ENCODE assay signal across 8 mouse cellular contexts in genomic region chr12:4082132-4083001, GRCm38 (mm10). TPM values are rescaled to one million over a fixed set of nuclear protein-coding genes. Genes with fewer than 3 reads are reported as not detected.
DNase-seq lines count a peak whose midpoint lies in the region; ATAC-seq and TF ChIP-seq lines count a peak whose summit lies in the region.

Dnajc27 (plus strand) TSS chr12:4082583.

- dilution Hi-C loops in CH12.LX (cut with MboI; ENCODE audit: extremely low pct_ligation_motif_present, extremely low pct_unique_long_range_greater_than_20kb, low sequenced_read_pairs): no loop called here

- H3K4me1 ChIP-seq in CH12.LX (ENCODE audit: control insufficient read depth in 1 of 2, insufficient read depth in 2 of 2): peaks cover 3 to 18% of the 10 kb centered on the region in 2 experiments; a peak in 2 of 4 replicates
- no peaks in the 10 kb centered on the region for H3K4me1 ChIP-seq in forebrain, embryonic 11.5 days (replicated peaks; ENCODE audit: control insufficient read depth, insufficient read depth, low read length)
- peaks cover 8% of the 10 kb centered on the region for H3K4me1 ChIP-seq in heart, embryonic 16.5 days (ENCODE audit: control insufficient read depth, insufficient read depth, low read length)
- peaks cover 18% of the 10 kb centered on the region for H3K4me1 ChIP-seq in liver, embryonic 15.5 days (replicated peaks)
- H3K4me1 ChIP-seq in neural tube, embryonic 12.5 days: peaks cover 9% of the 10 kb centered on the region; the same call in 1 of the 2 replicates

- peak within 1 kb of the TSS; percentile 54 for H3K9ac ChIP-seq in CH12.LX (ENCODE audit: insufficient read depth, low read depth)
- peak within 1 kb of the TSS; percentile 75 for H3K9ac ChIP-seq in forebrain, embryonic 11.5 days (ENCODE audit: low read length)
- H3K9ac ChIP-seq in heart, embryonic 16.5 days (ENCODE audit: low read length): peak within 1 kb of the TSS; percentile 83
- H3K9ac ChIP-seq in liver, embryonic 15.5 days: peak within 1 kb of the TSS; percentile 63
- peak within 1 kb of the TSS; percentile 69 for H3K9ac ChIP-seq in neural tube, embryonic 12.5 days

- peak; percentile 93 for TF ChIP-seq POLR2A in CH12.LX (IDR thresholded peaks at IDR 0.05; ENCODE audit: low read depth, low read length)

- TF ChIP-seq RAD21 in CH12.LX (IDR thresholded peaks at IDR 0.05; ENCODE audit: low read depth, low read length): no peak

- H3K4me3 ChIP-seq in CH12.LX (replicated peaks in 1 of 3; ENCODE audit: low read depth in 2 of 3, low read length in 2 of 3, poor library complexity in 1 of 3): peak within 1 kb of the TSS; percentile 55 to 84 (median 64)
- peak within 1 kb of the TSS; percentile 52 for H3K4me3 ChIP-seq in forebrain, embryonic 11.5 days (ENCODE audit: low read depth, low read length)
- H3K4me3 ChIP-seq in heart, embryonic 16.5 days (ENCODE audit: low read length): peak within 1 kb of the TSS; percentile 75
- H3K4me3 ChIP-seq in liver, embryonic 15.5 days (replicated peaks): peak within 1 kb of the TSS; percentile 68
- peak within 1 kb of the TSS; percentile 55 for H3K4me3 ChIP-seq in neural tube, embryonic 12.5 days

- TF ChIP-seq EP300 in CH12.LX (IDR thresholded peaks at IDR 0.05; ENCODE audit: low read length): no peak

- DNase-seq in CH12.LX (ENCODE audit: extremely low read depth): peak; percentile 98
- DNase-seq in c-Kit-positive CD71-positive TER-119-negative erythroid progenitor cells, embryonic 14.5 days (ENCODE audit: low read depth): peak; percentile 94
- DNase-seq in forebrain, embryonic 11.5 days (ENCODE audit: low spot score): peak; percentile 97
- peak; percentile 94 to 97 for DNase-seq in kidney, postnatal 36 days
- peak; percentile 96 for DNase-seq in telencephalon, adult 2 months (ENCODE audit: low read depth, low spot score)

- peak within 1 kb of the TSS; percentile 95 for H3K27ac ChIP-seq in CH12.LX (ENCODE audit: insufficient read depth, low read depth)
- H3K27ac ChIP-seq in forebrain, embryonic 11.5 days (ENCODE audit: low read depth, low read length): peak within 1 kb of the TSS; percentile 93
- peak within 1 kb of the TSS; percentile 96 for H3K27ac ChIP-seq in heart, embryonic 16.5 days (ENCODE audit: low read length)
- H3K27ac ChIP-seq in liver, embryonic 15.5 days (replicated peaks): peak within 1 kb of the TSS; percentile 86
- H3K27ac ChIP-seq in neural tube, embryonic 12.5 days: peak within 1 kb of the TSS; percentile 93

- peak; percentile 96 for ATAC-seq in forebrain, embryonic 11.5 days (replicated peaks; ENCODE audit: low FRiP score)
- ATAC-seq in heart, embryonic 16.5 days (replicated peaks; ENCODE audit: extremely low read depth, insufficient read depth, low FRiP score): peak; percentile 96
- ATAC-seq in liver, embryonic 15.5 days (ENCODE audit: insufficient read depth): peak; percentile 93
- peak; percentile 97 for ATAC-seq in neural tube, embryonic 12.5 days (ENCODE audit: low FRiP score, low read depth)

- in situ Hi-C loops in CH12.LX (cut with MboI; ENCODE audit: low pct_ligation_motif_present, low pct_unique_long_range_greater_than_20kb, low sequenced_read_pairs): loop anchor here (5.0 to 10.0 kb wide), 2 partner anchors 415 to 462 kb away; no protein-coding TSS in a partner anchor

- peak within 1 kb of the TSS; percentile 88 for H3K4me2 ChIP-seq in CH12.LX (ENCODE audit: insufficient read depth, low read depth, poor library complexity, severe bottlenecking)
- H3K4me2 ChIP-seq in forebrain, embryonic 11.5 days (ENCODE audit: low read depth, low read length, severe bottlenecking): peak within 1 kb of the TSS; percentile 80
- peak within 1 kb of the TSS; percentile 87 for H3K4me2 ChIP-seq in heart, embryonic 16.5 days (ENCODE audit: low read depth, low read length)
- peak within 1 kb of the TSS; percentile 96 for H3K4me2 ChIP-seq in liver, embryonic 15.5 days
- peak within 1 kb of the TSS; percentile 63 for H3K4me2 ChIP-seq in neural tube, embryonic 12.5 days (replicated peaks)

- no peaks in the 10 kb centered on the region for H3K9me3 ChIP-seq in CH12.LX (replicated peaks; ENCODE audit: low read length)
- no peaks in the 10 kb centered on the region for H3K9me3 ChIP-seq in forebrain, embryonic 11.5 days (ENCODE audit: control insufficient read depth, low read length)
- H3K9me3 ChIP-seq in heart, embryonic 16.5 days (replicated peaks; ENCODE audit: control insufficient read depth, low read length): no peaks in the 10 kb centered on the region
- H3K9me3 ChIP-seq in liver, embryonic 15.5 days (replicated peaks): no peaks in the 10 kb centered on the region
- H3K9me3 ChIP-seq in neural tube, embryonic 12.5 days: no peaks in the 10 kb centered on the region

- H3K79me2 ChIP-seq in CH12.LX (replicated peaks; ENCODE audit: control insufficient read depth, extremely low read depth, insufficient read depth, poor library complexity, severe bottlenecking): peaks cover 12% of the 10 kb centered on the region

- H3K27me3 ChIP-seq in CH12.LX (replicated peaks): no peaks in the 10 kb centered on the region
- H3K27me3 ChIP-seq in forebrain, embryonic 11.5 days (ENCODE audit: control insufficient read depth, insufficient read depth, low read length): no peaks in the 10 kb centered on the region
- H3K27me3 ChIP-seq in heart, embryonic 16.5 days (ENCODE audit: control insufficient read depth, insufficient read depth, low read length): no peaks in the 10 kb centered on the region
- no peaks in the 10 kb centered on the region for H3K27me3 ChIP-seq in liver, embryonic 15.5 days
- no peaks in the 10 kb centered on the region for H3K27me3 ChIP-seq in neural tube, embryonic 12.5 days (replicated peaks)

- peaks cover 13 to 25% of the 10 kb centered on the region in 2 experiments for H3K36me3 ChIP-seq in CH12.LX (replicated peaks in 1 of 2; ENCODE audit: control insufficient read depth in 1 of 2, insufficient read depth in 1 of 2, low read length in 1 of 2)
- peaks cover under 1% of the 10 kb centered on the region; the same call in 1 of the 2 replicates for H3K36me3 ChIP-seq in forebrain, embryonic 11.5 days (ENCODE audit: control insufficient read depth, insufficient read depth, low read length)
- peaks cover 5% of the 10 kb centered on the region for H3K36me3 ChIP-seq in heart, embryonic 16.5 days (ENCODE audit: control insufficient read depth, insufficient read depth)
- no peaks in the 10 kb centered on the region; the same call in 1 of the 2 replicates for H3K36me3 ChIP-seq in liver, embryonic 15.5 days (replicated peaks)
- H3K36me3 ChIP-seq in neural tube, embryonic 12.5 days: peaks cover 16% of the 10 kb centered on the region

- 6% methylated on average over 59 of the region's 59 CpGs for WGBS in forebrain, embryonic 11.5 days
- WGBS in heart, embryonic 16.5 days: 6% methylated on average over 59 of the region's 59 CpGs
- WGBS in liver, embryonic 15.5 days (ENCODE audit: insufficient replicate concordance): 6% methylated on average over 59 of the region's 59 CpGs
- 4% methylated on average over 59 of the region's 59 CpGs for WGBS in neural tube, embryonic 12.5 days

- no peak for TF ChIP-seq CTCF in CH12.LX (conservative IDR thresholded peaks at IDR 0.05 in 1 of 2, IDR thresholded peaks at IDR 0.05 in 1 of 2; ENCODE audit: low read depth in 2 of 2, low read length in 2 of 2)

TF ChIP-seq in CH12.LX, 34 proteins besides CTCF, POLR2A, EP300 and RAD21 (continues in another document):
- TF ChIP-seq NRF1 (IDR thresholded peaks at IDR 0.05; ENCODE audit: low read depth, low read length): 0 out of 2 replicates have a peak, but pooled peaks have one; percentile 5
- TF ChIP-seq E2F4 (IDR thresholded peaks at IDR 0.05; ENCODE audit: insufficient replicate concordance, low read depth, low read length): no peak
- peak; percentile 98 for TF ChIP-seq MAX (IDR thresholded peaks at IDR 0.05; ENCODE audit: low read length)
- no peak for TF ChIP-seq PAX5 (IDR thresholded peaks at IDR 0.05; ENCODE audit: low read length)
- peak; percentile 65 for TF ChIP-seq USF1 (IDR thresholded peaks at IDR 0.05; ENCODE audit: low read depth, low read length)
- TF ChIP-seq CHD1 (IDR thresholded peaks at IDR 0.05; ENCODE audit: low read depth, low read length): no peak
- peak; percentile 30; the same call in 1 of the 2 replicates for TF ChIP-seq ETS1 (conservative IDR thresholded peaks at IDR 0.05; ENCODE audit: low read depth, low read length)
- no peak for TF ChIP-seq ZC3H11A (IDR thresholded peaks at IDR 0.05; ENCODE audit: low read depth, low read length)
- TF ChIP-seq POLR2AphosphoS2 (IDR thresholded peaks at IDR 0.05; ENCODE audit: low read depth, low read length): peak; percentile 68; the same call in 1 of the 2 replicates
- peak; percentile 24; the same call in 1 of the 2 replicates for TF ChIP-seq IRF4 (IDR thresholded peaks at IDR 0.05; ENCODE audit: low read depth, low read length)
- peak; percentile 92 for TF ChIP-seq ZMIZ1 (IDR thresholded peaks at IDR 0.05; ENCODE audit: low read depth, low read length)
- TF ChIP-seq TBP (conservative IDR thresholded peaks at IDR 0.05; ENCODE audit: low read depth, low read length): 0 out of 2 replicates have a peak, but pooled peaks have one; percentile 18
- peak; percentile 59; the same call in 1 of the 2 replicates for TF ChIP-seq ELF1 (IDR thresholded peaks at IDR 0.05; ENCODE audit: low read depth, low read length)
- peak; percentile 92 for TF ChIP-seq SIN3A (IDR thresholded peaks at IDR 0.05; ENCODE audit: low read length)
- no peak for TF ChIP-seq GABPA (IDR thresholded peaks at IDR 0.05; ENCODE audit: insufficient replicate concordance, low read depth, low read length)
- peak; percentile 75 for TF ChIP-seq UBTF (IDR thresholded peaks at IDR 0.05; ENCODE audit: low read depth, low read length)
- TF ChIP-seq ZKSCAN1 (IDR thresholded peaks at IDR 0.05; ENCODE audit: borderline replicate concordance, low read depth, low read length): no peak
- peak; percentile 64 for TF ChIP-seq HCFC1 (IDR thresholded peaks at IDR 0.05; ENCODE audit: low read depth, low read length)
- TF ChIP-seq JUN (IDR thresholded peaks at IDR 0.05; ENCODE audit: insufficient read depth, low read depth, low read length): peak; percentile 7; the same call in 1 of the 2 replicates
- TF ChIP-seq NELFE (IDR thresholded peaks at IDR 0.05; ENCODE audit: low read depth, low read length): peak; percentile 93
- 0 out of 2 replicates have a peak, but pooled peaks have one; percentile 7 for TF ChIP-seq USF2 (conservative IDR thresholded peaks at IDR 0.05; ENCODE audit: low read depth, low read length)

RNA-seq across cellular contexts. Expression of gene Dnajc27, which starts in this region (rescaled TPM):
- total RNA-seq in CH12.LX (2012; rRNA removed): 7.3 and 7.9 TPM in 2 replicates
- total RNA-seq in CH12.LX (2014; rRNA removed): 10.1 and 10.3 TPM in 2 replicates
- polyA plus RNA-seq in CH12.LX (2012; ENCODE audit: insufficient read length, low read depth): 9.8 and 10.2 TPM in 2 replicates
- 12.9 and 14.9 TPM in 2 replicates for polyA plus RNA-seq in forebrain, embryonic 11.5 days (2014; fragmentation: Nextera tagmentation; extraction: Ambion mirVana)
- 8.0 and 8.1 TPM in 2 replicates for polyA plus RNA-seq in heart, embryonic 16.5 days (2015; fragmentation: Nextera tagmentation; extraction: Ambion mirVana)
- 1.2 TPM in 2 replicates for polyA plus RNA-seq in liver, embryonic 15.5 days (2015; fragmentation: Nextera tagmentation; extraction: Ambion mirVana)
- 12.7 and 13.4 TPM in 2 replicates for polyA plus RNA-seq in neural tube, embryonic 12.5 days (2016; fragmentation: Nextera tagmentation; extraction: Ambion mirVana)

Comparison
In these comparisons a context has a peak if more than half of its experiments do, and no peak if none do; other contexts are left out.
1. Peak in every context shown above with its lines: DNase-seq, ATAC-seq, H3K4me3 ChIP-seq and H3K27ac ChIP-seq.